Mouse (Mus musculus) kidney, embryonic 14.5 days (tissue): Measurements from ENCODE around the gene Ccni. TPM values are rescaled to one million over a fixed set of nuclear protein-coding genes. Genes with fewer than 3 reads are reported as not detected.
A peak's percentile ranks its signal among the peaks of the same experiment; 100 is the strongest.

Experiments used
- ATAC-seq: fragments of 200-750 bp; cut with Nextera tagmentation; 2 replicates; pipeline ENCODE4 v1.8.0; 2017; ENCODE audit warnings: moderate number of reproducible peaks, mild to moderate bottlenecking, moderate TSS enrichment, moderate library complexity; ENCODE audit not compliant: low FRiP score, low TSS enrichment
- H3K27ac ChIP-seq: fragments of 300-500 bp; sonication (generic); 2 replicates; pipeline ENCODE4 v1.5.1; 2014; ENCODE audit warnings: low read depth, mild to moderate bottlenecking, low read length, moderate library complexity, mixed read lengths
- H3K27me3 ChIP-seq: fragments of 300-500 bp; sonication (generic); 2 replicates; pipeline ENCODE4 v1.6.1; 2014; ENCODE audit warnings: mild to moderate bottlenecking, low read length; ENCODE audit not compliant: control insufficient read depth, insufficient read depth
- H3K36me3 ChIP-seq: fragments of 300-500 bp; sonication (generic); 2 replicates; pipeline ENCODE4 v1.6.1; 2014; ENCODE audit warnings: low read length, mixed read lengths; ENCODE audit not compliant: control insufficient read depth, insufficient read depth
- H3K4me1 ChIP-seq: fragments of 300-500 bp; sonication (generic); 2 replicates; pipeline ENCODE4 v1.6.1; 2014; ENCODE audit warnings: low read length, mixed read lengths; ENCODE audit not compliant: control insufficient read depth, insufficient read depth
- H3K4me2 ChIP-seq: fragments of 300-500 bp; sonication (generic); replicated peaks from 2 replicates; pipeline ENCODE4 v1.6.1; 2014; ENCODE audit warnings: low read depth, mild to moderate bottlenecking, low read length
- H3K4me3 ChIP-seq: fragments of 300-500 bp; sonication (generic); 2 replicates; pipeline ENCODE4 v1.5.1; 2014; ENCODE audit warnings: mild to moderate bottlenecking, low read length
- H3K9ac ChIP-seq: fragments of 300-500 bp; sonication (generic); 2 replicates; pipeline ENCODE4 v1.6.1; 2014; ENCODE audit warnings: low read depth, mild to moderate bottlenecking, low read length, moderate library complexity
- H3K9me3 ChIP-seq: fragments of 300-500 bp; sonication (generic); 2 replicates; pipeline ENCODE4 v1.6.1; 2016; ENCODE audit warnings: low read length; ENCODE audit not compliant: control insufficient read depth
- WGBS: fragments of 180-500 bp; shearing (Covaris S2); extraction: QIAGEN DNeasy Blood & Tissue Kit; methylation state at CpG from one replicate; pipeline ENCODE4 v1.1.7; 2014; 5-methylcytosine and 5-hydroxymethylcytosine counted together
- polyA plus RNA-seq: library from polyadenylated mRNA; unstranded; fragments of >200 nt; fragmentation: Nextera tagmentation; extraction: Ambion mirVana; gene quantifications from 2 replicates; pipeline ENCODE4 v1.2.1, GENCODE M21; 2014

Gene Ccni
- polyA plus RNA-seq, 1 experiment from 2014 or later = 159 TPM

GRCm38 (mm10) chr5:93180252-93180651 lies 26.0 kb downstream of the Ccni start:
- H3K4me3 ChIP-seq = no peak overlapping the region
- 0 out of 2 replicates have a peak, but pooled peaks have one; percentile 21 for ATAC-seq
- H3K9me3 ChIP-seq = no peaks in the 10 kb centered on the region
- no peak overlapping the region for H3K4me2 ChIP-seq
- no peak overlapping the region for H3K27ac ChIP-seq
- H3K36me3 ChIP-seq = peaks cover 59% of the 10 kb centered on the region
- 71% methylated on average over 2 of the region's 2 CpGs for WGBS
- no peak overlapping the region for H3K9ac ChIP-seq
- H3K4me1 ChIP-seq = no peaks in the 10 kb centered on the region
- no peaks in the 10 kb centered on the region for H3K27me3 ChIP-seq

- H3K27ac ChIP-seq = no peak overlapping the region
- no peak for ATAC-seq
- WGBS = 85% methylated on average over 6 of the region's 6 CpGs
- peaks cover 59% of the 10 kb centered on the region for H3K36me3 ChIP-seq
- no peaks in the 10 kb centered on the region for H3K9me3 ChIP-seq
- no peak overlapping the region for H3K4me2 ChIP-seq
- no peaks in the 10 kb centered on the region for H3K27me3 ChIP-seq
- H3K4me3 ChIP-seq = no peak overlapping the region
- no peaks in the 10 kb centered on the region for H3K4me1 ChIP-seq
- H3K9ac ChIP-seq = no peak overlapping the region
Measured at GRCm38 (mm10) chr5:93178616-93179015, 27.7 kb downstream of the Ccni start.

DNA sequence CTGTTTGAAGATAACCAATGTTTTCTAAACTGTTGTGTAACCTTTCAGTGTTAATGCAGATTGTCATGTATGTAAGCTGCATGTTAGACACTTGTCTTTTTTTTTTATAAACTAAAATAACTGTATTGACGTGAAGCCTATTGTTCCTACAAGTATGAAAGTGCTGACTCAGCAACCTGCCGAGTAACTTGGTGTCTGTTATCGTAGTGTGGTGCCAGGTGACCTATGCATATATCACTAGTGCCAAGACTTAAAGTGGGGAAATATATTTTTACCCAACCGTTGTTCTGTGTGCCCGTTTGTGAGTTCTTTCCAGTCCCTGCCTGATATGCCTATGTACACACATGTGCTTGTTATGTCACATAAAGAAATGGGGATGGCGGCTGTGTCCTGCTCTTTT lies 31.6 kb downstream of the Ccni start:
- Histone ChIP-seq H3K36me3 (peaks cover 72% of the 10 kb centered on the region), H3K9ac (no peak overlapping the region), H3K27me3 (no peaks in the 10 kb centered on the region), H3K27ac (no peak overlapping the region), H3K4me3 (no peak overlapping the region), H3K4me2 (no peak overlapping the region), H3K4me1 (no peaks in the 10 kb centered on the region), H3K9me3 (no peaks in the 10 kb centered on the region)
- no peak for ATAC-seq
- 80% methylated on average over 6 of the region's 6 CpGs for WGBS

DNA sequence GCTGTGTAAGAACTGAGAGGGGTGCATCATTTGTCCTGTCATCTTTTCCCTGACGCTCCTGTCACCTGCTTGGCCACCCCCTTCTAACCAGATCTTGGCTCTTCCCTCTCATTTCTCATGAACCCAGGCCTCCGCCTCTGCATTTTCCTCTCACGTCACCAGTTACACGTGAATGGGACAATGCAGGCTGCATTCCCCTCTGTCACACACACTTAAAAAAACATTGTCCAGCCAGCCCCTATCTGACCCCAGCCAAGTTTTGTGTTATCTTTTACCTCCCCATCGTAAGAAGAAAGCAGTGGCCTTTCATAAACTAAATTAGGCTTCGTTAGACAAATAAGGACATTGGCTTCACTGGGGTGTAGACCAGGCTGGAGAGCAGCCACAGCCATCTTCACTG lies 33.8 kb downstream of the Ccni start:
- no peaks in the 10 kb centered on the region for H3K4me1 ChIP-seq
- no peaks in the 10 kb centered on the region for H3K27me3 ChIP-seq
- 76% methylated on average over 6 of the region's 6 CpGs for WGBS
- no peak overlapping the region for H3K9ac ChIP-seq
- H3K9me3 ChIP-seq = no peaks in the 10 kb centered on the region
- ATAC-seq = no peak
- H3K4me2 ChIP-seq = no peak overlapping the region
- H3K4me3 ChIP-seq = no peak overlapping the region
- no peak overlapping the region for H3K27ac ChIP-seq
- peaks cover 81% of the 10 kb centered on the region for H3K36me3 ChIP-seq

- peaks cover 79% of the 10 kb centered on the region for H3K36me3 ChIP-seq
- no peak overlapping the region for H3K9ac ChIP-seq
- no peak for ATAC-seq
- H3K4me2 ChIP-seq = no peak overlapping the region
- H3K9me3 ChIP-seq = no peaks in the 10 kb centered on the region
- no peaks in the 10 kb centered on the region for H3K4me1 ChIP-seq
- H3K27ac ChIP-seq = no peak overlapping the region
- WGBS = 94% methylated on average over 15 of the region's 15 CpGs
- H3K27me3 ChIP-seq = no peaks in the 10 kb centered on the region
- H3K4me3 ChIP-seq = no peak overlapping the region
Measured at GRCm38 (mm10) chr5:93171420-93171819, 34.9 kb downstream of the Ccni start.

GRCm38 (mm10) chr5:93168654-93169053 lies 37.6 kb downstream of the Ccni start:
- H3K36me3 ChIP-seq = peaks cover 82% of the 10 kb centered on the region
- no peaks in the 10 kb centered on the region for H3K9me3 ChIP-seq
- no peak overlapping the region for H3K4me2 ChIP-seq
- H3K27me3 ChIP-seq = no peaks in the 10 kb centered on the region
- H3K27ac ChIP-seq = no peak overlapping the region
- 92% methylated on average over 6 of the region's 6 CpGs for WGBS
- ATAC-seq = no peak
- H3K9ac ChIP-seq = no peak overlapping the region
- no peaks in the 10 kb centered on the region for H3K4me1 ChIP-seq
- no peak overlapping the region for H3K4me3 ChIP-seq

GRCm38 (mm10) chr5:93167919-93168516 lies 38.3 kb downstream of the Ccni start:
- no peaks in the 10 kb centered on the region for H3K27me3 ChIP-seq
- H3K9me3 ChIP-seq = no peaks in the 10 kb centered on the region
- no peaks in the 10 kb centered on the region for H3K4me1 ChIP-seq
- ATAC-seq = no peak
- no peak overlapping the region for H3K4me2 ChIP-seq
- H3K27ac ChIP-seq = no peak overlapping the region
- no peak overlapping the region for H3K9ac ChIP-seq
- peaks cover 79% of the 10 kb centered on the region for H3K36me3 ChIP-seq
- WGBS = 94% methylated on average over 11 of the region's 11 CpGs
- H3K4me3 ChIP-seq = no peak overlapping the region

DNA sequence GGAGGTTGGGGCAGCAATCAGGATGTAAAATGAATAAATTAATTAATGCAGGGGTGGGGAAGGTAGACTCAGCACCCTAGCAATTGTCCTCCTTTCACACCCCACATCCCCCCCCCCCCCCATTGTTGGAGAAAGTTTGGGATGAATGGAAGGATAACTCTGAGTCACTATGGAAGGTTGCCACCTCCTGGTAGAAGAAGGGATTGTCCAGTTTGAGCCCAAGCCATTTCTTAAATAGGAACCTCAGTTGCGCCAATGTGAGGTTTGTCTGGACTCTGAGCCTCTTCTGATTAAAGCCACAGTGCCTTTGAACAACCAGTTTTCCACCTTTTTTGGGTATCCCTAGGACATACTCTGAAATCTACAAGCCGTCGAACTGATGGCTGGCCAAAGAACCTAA lies 42.8 kb downstream of the Ccni start:
- WGBS = 86% methylated on average over 3 of the region's 3 CpGs

GRCm38 (mm10) chr5:93154401-93154800 lies 51.9 kb downstream of the Ccni start:
- Histone ChIP-seq H3K27me3 (no peaks in the 10 kb centered on the region), H3K36me3 (peaks cover 58% of the 10 kb centered on the region), H3K9ac (no peak overlapping the region), H3K4me3 (no peak overlapping the region), H3K4me1 (peaks cover 12% of the 10 kb centered on the region), H3K9me3 (no peaks in the 10 kb centered on the region), H3K27ac (no peak overlapping the region), H3K4me2 (no peak overlapping the region)
- ATAC-seq = no peak
- 93% methylated on average over 11 of the region's 11 CpGs for WGBS

More for the DNA sequence above, 42.8 kb downstream of the Ccni start:
- Histone ChIP-seq H3K9me3 (no peaks in the 10 kb centered on the region), H3K4me2 (no peak overlapping the region), H3K27me3 (no peaks in the 10 kb centered on the region), H3K9ac (no peak overlapping the region), H3K36me3 (peaks cover 78% of the 10 kb centered on the region), H3K27ac (no peak overlapping the region), H3K4me3 (no peak overlapping the region), H3K4me1 (no peaks in the 10 kb centered on the region)
- no peak for ATAC-seq
